Mouse (Mus musculus): ENCODE results near the gene Ndufa1. TPM values are rescaled to one million over a fixed set of nuclear protein-coding genes. Genes with fewer than 3 reads are reported as not detected.
"Not testable (repeated sequence)": the region's sequence is repeated elsewhere in the genome, so short reads cannot be mapped to it uniquely, and the experiment has no call there.

Gene Ndufa1
- polyA plus RNA-seq, 1 experiment, result 250 TPM

- no peaks in the 10 kb centered on the region for H3K79me2 ChIP-seq (ENCODE audit: control insufficient read depth, insufficient read depth)
- TF ChIP-seq USF1 (IDR thresholded peaks at IDR 0.05; ENCODE audit: low read depth) (no peak), MYOD1 (IDR thresholded peaks at IDR 0.05; ENCODE audit: control insufficient read depth in 1 of 3, insufficient read length in 2 of 3, low read depth in 2 of 3) (no peak), CEBPB (IDR thresholded peaks at IDR 0.05; ENCODE audit: insufficient read depth, poor library complexity, severe bottlenecking) (no peak), MYOG (IDR thresholded peaks at IDR 0.05; ENCODE audit: control insufficient read depth in 1 of 3, insufficient read depth in 1 of 3, insufficient read length in 2 of 3, low read depth in 2 of 3) (no peak), SRF (IDR thresholded peaks at IDR 0.05; ENCODE audit: control insufficient read depth, insufficient read length, low read depth) (no peak), MAX (IDR thresholded peaks at IDR 0.05; ENCODE audit: low read depth) (no peak)
- no peak overlapping the region for H3K4me2 ChIP-seq (ENCODE audit: low read depth)
- H3ac ChIP-seq (ENCODE audit: control insufficient read depth, insufficient read length), result no peak overlapping the region
- no peak overlapping the region for H3K4me3 ChIP-seq
- H3K27me3 ChIP-seq (ENCODE audit: control insufficient read depth, insufficient read depth, insufficient read length), result no peaks in the 10 kb centered on the region
- H3K36me3 ChIP-seq (ENCODE audit: control insufficient read depth, insufficient read depth), result no peaks in the 10 kb centered on the region
Observed at GRCm38 (mm10) chrX:37157839-37158238, 33.1 kb downstream of the Ndufa1 start.

GRCm38 (mm10) chrX:37144954-37145353 is 46.0 kb downstream of the Ndufa1 start:
- Histone ChIP-seq H3ac (ENCODE audit: control insufficient read depth, insufficient read length) (no peak overlapping the region), H3K36me3 (ENCODE audit: control insufficient read depth, insufficient read depth) (no peaks in the 10 kb centered on the region), H3K4me2 (ENCODE audit: low read depth) (no peak overlapping the region), H3K79me2 (ENCODE audit: control insufficient read depth, insufficient read depth) (no peaks in the 10 kb centered on the region), H3K4me3 (no peak overlapping the region), H3K27me3 (ENCODE audit: control insufficient read depth, insufficient read depth, insufficient read length) (no peaks in the 10 kb centered on the region)
- no peak for TF ChIP-seq TCF12 (IDR thresholded peaks at IDR 0.05; ENCODE audit: insufficient read depth, poor library complexity, severe bottlenecking)
- no peak for TF ChIP-seq SRF (IDR thresholded peaks at IDR 0.05; ENCODE audit: control insufficient read depth, insufficient read length, low read depth)
- TF ChIP-seq CEBPB (IDR thresholded peaks at IDR 0.05; ENCODE audit: insufficient read depth, poor library complexity, severe bottlenecking), result no peak
- no peak for TF ChIP-seq REST (IDR thresholded peaks at IDR 0.05; ENCODE audit: insufficient read depth, insufficient read length)
- no peak for TF ChIP-seq MYOG (IDR thresholded peaks at IDR 0.05; ENCODE audit: control insufficient read depth in 1 of 3, insufficient read depth in 1 of 3, insufficient read length in 2 of 3, low read depth in 2 of 3)
- TF ChIP-seq POLR2A (IDR thresholded peaks at IDR 0.05; ENCODE audit: insufficient read length, low read depth), result no peak
- TF ChIP-seq MAX (IDR thresholded peaks at IDR 0.05; ENCODE audit: low read depth), result no peak
- TF ChIP-seq USF1 (IDR thresholded peaks at IDR 0.05; ENCODE audit: low read depth), result no peak

GRCm38 (mm10) chrX:37144498-37144897 is 46.5 kb downstream of the Ndufa1 start:
- H3K4me3 ChIP-seq; H3ac ChIP-seq (ENCODE audit: control insufficient read depth, insufficient read length); H3K27me3 ChIP-seq (ENCODE audit: control insufficient read depth, insufficient read depth, insufficient read length); H3K36me3 ChIP-seq (ENCODE audit: control insufficient read depth, insufficient read depth); H3K4me2 ChIP-seq (ENCODE audit: low read depth); H3K79me2 ChIP-seq (ENCODE audit: control insufficient read depth, insufficient read depth): not testable (repeated sequence)

GRCm38 (mm10) chrX:37141732-37142131 is 49.2 kb downstream of the Ndufa1 start:
- no peak overlapping the region for H3K4me2 ChIP-seq (ENCODE audit: low read depth)
- no peaks in the 10 kb centered on the region for H3K36me3 ChIP-seq (ENCODE audit: control insufficient read depth, insufficient read depth)
- no peak overlapping the region for H3ac ChIP-seq (ENCODE audit: control insufficient read depth, insufficient read length)
- TF ChIP-seq CEBPB (IDR thresholded peaks at IDR 0.05; ENCODE audit: insufficient read depth, poor library complexity, severe bottlenecking) (no peak), MYOD1 (IDR thresholded peaks at IDR 0.05; ENCODE audit: control insufficient read depth in 1 of 3, insufficient read length in 2 of 3, low read depth in 2 of 3) (no peak), POLR2A (IDR thresholded peaks at IDR 0.05; ENCODE audit: insufficient read length, low read depth) (no peak), MAX (IDR thresholded peaks at IDR 0.05; ENCODE audit: low read depth) (no peak), MYOG (IDR thresholded peaks at IDR 0.05; ENCODE audit: control insufficient read depth in 1 of 3, insufficient read depth in 1 of 3, insufficient read length in 2 of 3, low read depth in 2 of 3) (no peak), TCF3 (IDR thresholded peaks at IDR 0.05; ENCODE audit: insufficient read length, low read depth) (no peak), SRF (IDR thresholded peaks at IDR 0.05; ENCODE audit: control insufficient read depth, insufficient read length, low read depth) (no peak), USF1 (IDR thresholded peaks at IDR 0.05; ENCODE audit: low read depth) (no peak), TCF12 (IDR thresholded peaks at IDR 0.05; ENCODE audit: insufficient read depth, poor library complexity, severe bottlenecking) (no peak), POLR2AphosphoS2 (IDR thresholded peaks at IDR 0.05; ENCODE audit: insufficient read length, low read depth) (no peak), E2F4 (IDR thresholded peaks at IDR 0.05; ENCODE audit: insufficient read depth) (no peak), REST (IDR thresholded peaks at IDR 0.05; ENCODE audit: insufficient read depth, insufficient read length) (no peak)
- H3K4me3 ChIP-seq, result no peak overlapping the region
- H3K79me2 ChIP-seq (ENCODE audit: control insufficient read depth, insufficient read depth), result no peaks in the 10 kb centered on the region
- no peaks in the 10 kb centered on the region for H3K27me3 ChIP-seq (ENCODE audit: control insufficient read depth, insufficient read depth, insufficient read length)

Other genes with a start within 250 kb of the Ndufa1 start
- gene Sept6, start 199.4 kb downstream of the Ndufa1 start, polyA plus RNA-seq (2012; fragmentation: generic; extraction: Trizol), result 8.3 TPM
- gene Sowahd, start 142.3 kb downstream of the Ndufa1 start, polyA plus RNA-seq (2012; fragmentation: generic; extraction: Trizol), result not detected
- gene Rpl39, start 105.8 kb downstream of the Ndufa1 start, polyA plus RNA-seq (2012; fragmentation: generic; extraction: Trizol), result 2,053 TPM
- gene Upf3b, start 80.8 kb downstream of the Ndufa1 start, polyA plus RNA-seq (2012; fragmentation: generic; extraction: Trizol), result 2.8 TPM
- 2.3 TPM for gene Nkap, start 64.4 kb downstream of the Ndufa1 start, polyA plus RNA-seq (2012; fragmentation: generic; extraction: Trizol)
- not detected for gene Akap14, start 22.3 kb downstream of the Ndufa1 start, polyA plus RNA-seq (2012; fragmentation: generic; extraction: Trizol)
- 3.0 TPM for gene Rnf113a1, start 82 bp upstream of the Ndufa1 start, polyA plus RNA-seq (2012; fragmentation: generic; extraction: Trizol)
- gene Gm9, start 19.9 kb upstream of the Ndufa1 start, polyA plus RNA-seq (2012; fragmentation: generic; extraction: Trizol), result not detected
- gene Rhox1, start 31.1 kb upstream of the Ndufa1 start, polyA plus RNA-seq (2012; fragmentation: generic; extraction: Trizol), result not detected
- not detected for gene Rhox2a, start 53.8 kb upstream of the Ndufa1 start, polyA plus RNA-seq (2012; fragmentation: generic; extraction: Trizol)
- not detected for gene Rhox3a, start 58.8 kb upstream of the Ndufa1 start, polyA plus RNA-seq (2012; fragmentation: generic; extraction: Trizol)
- not detected for gene Rhox4a, start 74.2 kb upstream of the Ndufa1 start, polyA plus RNA-seq (2012; fragmentation: generic; extraction: Trizol)
- gene Rhox3a2, start 188.9 kb upstream of the Ndufa1 start, polyA plus RNA-seq (2012; fragmentation: generic; extraction: Trizol), result not detected
- not detected for gene Rhox4a2, start 199.7 kb upstream of the Ndufa1 start, polyA plus RNA-seq (2012; fragmentation: generic; extraction: Trizol)
- gene Rhox2b, start 220.9 kb upstream of the Ndufa1 start, polyA plus RNA-seq (2012; fragmentation: generic; extraction: Trizol), result not detected
- not detected for gene Rhox4b, start 241.3 kb upstream of the Ndufa1 start, polyA plus RNA-seq (2012; fragmentation: generic; extraction: Trizol)